Mouse (Mus musculus) lung, adult 2 months (tissue): ENCODE data around the gene Natd1. TPM values are rescaled to one million over a fixed set of nuclear protein-coding genes. Genes with fewer than 3 reads are reported as not detected.

Experiments
- DNase-seq: peaks from one replicate; pipeline ENCODE4 v3.0.0; 2022
- H3K4me1 ChIP-seq: fragments of 200-500 bp; 2 replicates; pipeline ENCODE4 v1.6.1; 2011; ENCODE audit warnings: low read length; ENCODE audit not compliant: control insufficient read depth, insufficient read depth
- H3K4me3 ChIP-seq: fragments of 200-500 bp; replicated peaks from 2 replicates; pipeline ENCODE3; 2011; ENCODE audit warnings: low read depth, mild to moderate bottlenecking, control low read depth, low read length; ENCODE audit errors: extremely low read depth
- CTCF ChIP-seq: fragments of 200-500 bp; IDR thresholded peaks from 2 replicates; pipeline ENCODE4 v1.5.1; 2011; ENCODE audit warnings: mild to moderate bottlenecking, low read length, control low read depth; ENCODE audit not compliant: insufficient read depth
- POLR2A ChIP-seq: fragments of 200-500 bp; IDR thresholded peaks from 2 replicates; pipeline ENCODE4 v1.6.1; 2011; ENCODE audit warnings: low read depth, mild to moderate bottlenecking, control low read depth, low read length, borderline replicate concordance; ENCODE audit errors: extremely low read depth
- WGBS: fragments of 180-500 bp; shearing (Covaris S2); methylation state at CpG from one replicate; pipeline ENCODE4 v1.1.7; 2018; 5-methylcytosine and 5-hydroxymethylcytosine counted together
- polyA plus RNA-seq: library from polyadenylated mRNA; depleted of rRNA; stranded (reverse); fragments of >200 nt; gene quantifications from 2 replicates; pipeline ENCODE4 v1.2.3, GENCODE M21; 2012

Natd1 gene
- polyA plus RNA-seq, 1 experiment: 34.4 TPM

DNA sequence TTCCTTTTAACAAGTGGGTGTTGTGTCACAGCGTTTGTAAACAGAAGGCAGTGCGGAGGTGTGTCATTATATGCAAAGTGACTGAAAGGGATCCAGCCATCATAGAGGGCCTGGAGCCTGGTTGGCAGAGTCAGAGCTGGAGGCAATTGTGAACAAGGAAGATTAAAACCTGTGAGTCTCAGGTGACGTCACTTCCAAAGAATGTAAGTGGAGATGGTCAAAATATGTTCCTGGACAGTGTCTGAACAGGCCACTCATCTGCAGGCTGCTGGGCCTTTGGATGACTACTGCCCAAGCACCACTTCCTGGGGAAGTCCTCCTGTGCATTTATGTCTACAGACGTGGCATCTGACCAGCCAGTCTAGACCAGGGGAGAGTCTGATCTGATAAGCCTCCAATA, 651 bp upstream of the Natd1 start:
- WGBS: 65% methylated on average over 4 of the region's 4 CpGs
- DNase-seq: no peak
- no peak overlapping the region for H3K4me3 ChIP-seq
- TF ChIP-seq POLR2A (no peak), CTCF (no peak)
- peaks cover 12% of the 10 kb centered on the region for H3K4me1 ChIP-seq

GRCm38 (mm10) chr11:60913301-60914196, 1.0 kb downstream of the Natd1 start:
- peaks cover 16% of the 10 kb centered on the region for H3K4me1 ChIP-seq
- TF ChIP-seq CTCF (no peak), POLR2A (peak; percentile 46; the same call in 1 of the 2 replicates)
- peak overlapping the region; percentile 74 for H3K4me3 ChIP-seq
- peak; percentile 92 for DNase-seq
- WGBS: under 1% methylated on average over 86 of the region's 86 CpGs

DNA sequence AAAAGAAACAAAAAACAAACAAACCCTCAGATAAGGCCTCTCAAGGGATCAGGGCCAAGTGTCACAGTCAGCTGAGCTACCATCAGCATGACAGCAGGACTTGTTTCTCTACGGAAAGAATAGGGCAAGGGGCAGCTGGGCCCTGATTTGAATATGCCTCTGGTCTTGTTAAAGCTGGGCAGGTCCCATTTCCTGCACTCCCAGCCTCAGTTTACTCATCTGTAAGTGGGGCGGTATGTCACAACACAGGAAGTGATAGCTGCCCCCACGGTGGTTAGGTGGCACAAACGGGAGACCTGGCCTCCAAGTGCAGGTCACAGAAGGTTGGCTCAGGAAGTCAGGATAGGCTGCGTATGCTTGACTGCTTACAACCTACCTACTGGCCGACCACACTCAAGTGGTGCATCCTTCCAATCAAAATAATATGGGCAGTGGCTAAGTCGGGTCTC, 2.0 kb downstream of the Natd1 start:
- Histone ChIP-seq H3K4me1 (peaks cover 16% of the 10 kb centered on the region), H3K4me3 (peak overlapping the region; percentile 74)
- TF ChIP-seq CTCF (no peak), POLR2A (no peak)
- no peak for DNase-seq
- 16% methylated on average over 7 of the region's 7 CpGs for WGBS

GRCm38 (mm10) chr11:60909626-60910025, 4.9 kb downstream of the Natd1 start:
- DNase-seq: no peak
- Histone ChIP-seq H3K4me1 (peaks cover 16% of the 10 kb centered on the region), H3K4me3 (no peak overlapping the region)
- 61% methylated on average over 1 of the region's 1 CpGs for WGBS
- TF ChIP-seq POLR2A (no peak), CTCF (no peak)

DNA sequence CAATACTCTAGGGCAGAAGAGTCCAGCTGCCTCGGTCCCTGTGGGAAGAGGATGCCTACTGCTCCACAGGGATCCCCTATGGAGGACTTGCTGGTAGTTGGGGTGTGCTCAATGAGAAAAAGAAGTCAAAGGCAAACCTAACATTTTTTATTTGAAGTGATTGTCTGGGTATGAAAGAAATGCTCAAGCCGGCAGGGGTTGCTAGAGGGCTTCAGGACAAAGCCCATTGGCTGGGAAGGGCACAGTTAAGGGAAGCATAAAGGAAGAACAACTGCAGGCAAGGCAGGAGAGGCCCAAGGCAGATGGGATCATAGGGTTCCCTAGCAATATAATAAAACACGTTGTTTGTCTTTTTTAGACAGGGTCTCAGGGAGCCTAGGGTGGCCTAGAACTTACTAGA, 6.5 kb downstream of the Natd1 start:
- peaks cover 16% of the 10 kb centered on the region for H3K4me1 ChIP-seq
- TF ChIP-seq CTCF (no peak), POLR2A (no peak)
- no peak for DNase-seq
- 71% methylated on average over 3 of the region's 3 CpGs for WGBS
- no peak overlapping the region for H3K4me3 ChIP-seq

GRCm38 (mm10) chr11:60906449-60906848, 8.1 kb downstream of the Natd1 start:
- DNase-seq: no peak

DNA sequence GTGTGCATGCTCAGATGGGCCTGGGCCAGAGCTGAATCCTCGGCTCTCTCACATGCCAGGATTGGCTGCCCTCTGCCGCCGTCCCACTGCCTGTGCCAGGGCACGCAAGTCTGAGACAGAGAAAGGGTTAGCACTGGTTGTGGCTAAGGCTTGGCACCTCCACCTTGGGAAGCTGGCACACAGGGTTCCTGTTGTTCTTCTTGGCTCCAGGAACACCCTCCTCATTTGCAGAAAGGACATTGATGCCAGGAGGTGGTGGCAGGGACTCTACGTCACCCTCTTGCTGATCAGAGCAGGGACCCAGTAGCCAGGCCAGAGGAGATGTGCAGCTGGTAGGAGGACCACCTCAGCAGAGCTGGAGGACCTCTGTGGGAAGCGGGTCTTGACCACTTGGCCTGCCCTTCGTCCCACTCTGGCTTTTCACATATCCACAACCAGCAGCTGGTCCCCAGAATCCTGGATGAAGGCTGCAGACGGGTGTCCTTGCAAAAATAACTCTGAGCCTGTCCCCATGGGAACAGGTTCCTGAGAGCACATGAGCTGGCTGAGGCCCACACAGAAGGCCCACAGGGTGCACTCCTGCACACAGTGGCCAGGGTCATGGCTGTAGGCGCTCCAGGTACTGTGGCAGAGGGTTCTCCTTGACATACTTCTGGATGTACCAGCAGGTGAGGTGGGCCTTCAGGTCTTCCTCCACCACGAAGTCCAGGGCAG, 9.0 kb downstream of the Natd1 start:
- Histone ChIP-seq H3K4me3 (no peak overlapping the region), H3K4me1 (peaks cover 4% of the 10 kb centered on the region)
- 87% methylated on average over 10 of the region's 10 CpGs for WGBS
- DNase-seq: no peak
- TF ChIP-seq CTCF: no peak
- TF ChIP-seq POLR2A: no peak

More at GRCm38 (mm10) chr11:60906449-60906848, 8.1 kb downstream of the Natd1 start:
- H3K4me1 ChIP-seq: peaks cover 4% of the 10 kb centered on the region
- no peak overlapping the region for H3K4me3 ChIP-seq
- TF ChIP-seq POLR2A (no peak), CTCF (no peak)
- WGBS: 84% methylated on average over 4 of the region's 4 CpGs

- no peak for TF ChIP-seq POLR2A
- WGBS: 88% methylated on average over 6 of the region's 6 CpGs
- DNase-seq: no peak
Observed at GRCm38 (mm10) chr11:60903661-60904061, 10.9 kb downstream of the Natd1 start.

GRCm38 (mm10) chr11:60902486-60902885, 12.1 kb downstream of the Natd1 start:
- TF ChIP-seq CTCF (no peak), POLR2A (no peak)
- WGBS: 64% methylated on average over 4 of the region's 4 CpGs
- Histone ChIP-seq H3K4me3 (no peak overlapping the region), H3K4me1 (no peaks in the 10 kb centered on the region)
- no peak for DNase-seq

More at GRCm38 (mm10) chr11:60903661-60904061, 10.9 kb downstream of the Natd1 start:
- Histone ChIP-seq H3K4me3 (no peak overlapping the region), H3K4me1 (no peaks in the 10 kb centered on the region)
